Mouse (Mus musculus): ENCODE data around the gene Taf10. TPM values are rescaled to one million over a fixed set of nuclear protein-coding genes. Genes with fewer than 3 reads are reported as not detected.
"Not testable (repeated sequence)": the region's sequence is repeated elsewhere in the genome, so short reads cannot be mapped to it uniquely, and the experiment has no call there.

Gene Taf10
- polyA plus RNA-seq, 1 experiment, result 210 TPM

DNA sequence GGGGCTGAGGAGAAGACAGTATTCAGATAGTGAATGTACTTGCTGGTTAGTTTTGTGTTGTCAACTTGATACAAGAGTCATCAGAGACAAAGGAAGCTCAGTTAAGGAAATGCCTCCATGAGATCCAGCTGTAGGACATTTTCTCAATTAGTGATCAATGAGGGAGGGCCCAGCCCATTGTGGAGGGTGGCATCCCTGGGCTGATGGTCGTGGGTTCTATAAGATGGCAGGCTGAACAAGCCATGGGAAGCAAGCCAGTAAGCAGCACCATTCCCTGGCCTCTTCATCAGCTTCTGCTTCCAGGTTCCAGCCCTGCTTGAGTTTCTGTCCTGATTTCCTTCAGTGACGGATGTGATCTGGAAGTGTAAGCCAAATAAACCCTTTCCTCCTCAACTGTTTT is 3.6 kb upstream of the Taf10 start:
- Histone ChIP-seq H3K4me3 (ENCODE audit: low read depth, low read length) (no peak overlapping the region), H3K9me3 (replicated peaks; ENCODE audit: control insufficient read depth, insufficient read depth, low read length, poor library complexity, severe bottlenecking) (no peaks in the 10 kb centered on the region), H3K27ac (ENCODE audit: insufficient read depth, low read length) (no peak overlapping the region), H3K4me1 (ENCODE audit: control insufficient read depth, insufficient read depth, low read length) (no peaks in the 10 kb centered on the region), H3K9ac (ENCODE audit: low read depth, poor library complexity, severe bottlenecking) (no peak overlapping the region), H3K36me3 (ENCODE audit: control insufficient read depth, insufficient read depth, low read length, poor library complexity, severe bottlenecking) (peaks cover 6% of the 10 kb centered on the region), H3K27me3 (ENCODE audit: control insufficient read depth, insufficient read depth, low read length, poor library complexity, severe bottlenecking) (no peaks in the 10 kb centered on the region)
- no peak for TF ChIP-seq POLR2A (IDR thresholded peaks at IDR 0.05; ENCODE audit: insufficient read depth, low read length)
- TF ChIP-seq EP300 (IDR thresholded peaks at IDR 0.05; ENCODE audit: insufficient read depth, low read depth, low read length), result no peak
- TF ChIP-seq CTCF (IDR thresholded peaks at IDR 0.05; ENCODE audit: low read depth, low read length), result no peak

DNA sequence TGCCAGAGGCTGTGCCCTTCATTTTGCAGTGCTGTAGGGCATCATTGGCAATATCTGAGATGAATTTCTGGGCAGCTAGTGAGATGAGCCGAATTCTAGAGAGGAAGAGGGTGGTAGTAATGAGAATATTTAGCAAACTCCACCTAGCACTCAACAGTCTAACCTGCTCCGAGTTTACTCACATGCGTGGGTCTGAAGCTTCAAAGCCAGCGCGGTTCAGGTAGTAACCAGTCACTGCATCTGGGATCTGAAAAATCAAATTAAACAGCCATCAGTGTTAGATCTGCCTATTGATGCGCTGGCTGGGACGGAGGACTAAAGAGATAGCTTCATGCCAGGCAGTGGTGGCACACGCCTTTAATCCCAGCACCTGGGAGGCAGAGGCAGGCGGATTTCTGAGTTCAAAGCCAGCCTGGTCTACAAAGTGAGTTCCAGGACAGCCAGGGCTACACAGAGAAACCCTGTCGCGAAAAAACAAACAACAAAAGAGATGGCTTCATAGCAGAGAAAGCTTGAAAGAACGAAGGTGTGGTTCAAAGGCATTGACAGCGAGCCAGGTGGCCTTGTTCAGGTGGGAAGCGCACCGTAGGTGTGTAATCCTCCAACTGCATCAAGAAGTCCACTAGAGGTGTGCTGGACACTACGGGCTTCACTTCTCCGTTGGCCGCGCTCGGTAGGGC is 775 bp downstream of the Taf10 start:
- not testable (repeated sequence) for H3K9me3 ChIP-seq (replicated peaks; ENCODE audit: control insufficient read depth, insufficient read depth, low read length, poor library complexity, severe bottlenecking); H3K4me1 ChIP-seq (ENCODE audit: control insufficient read depth, insufficient read depth, low read length); H3K27me3 ChIP-seq (ENCODE audit: control insufficient read depth, insufficient read depth, low read length, poor library complexity, severe bottlenecking); H3K27ac ChIP-seq (ENCODE audit: insufficient read depth, low read length)
- Histone ChIP-seq H3K36me3 (ENCODE audit: control insufficient read depth, insufficient read depth, low read length, poor library complexity, severe bottlenecking) (peaks cover 19% of the 10 kb centered on the region), H3K9ac (ENCODE audit: low read depth, poor library complexity, severe bottlenecking) (peak overlapping the region; percentile 80), H3K4me3 (ENCODE audit: low read depth, low read length) (peak overlapping the region; percentile 95)

GRCm38 (mm10) chr7:105742539-105743215 is 1.5 kb downstream of the Taf10 start:
- peaks cover 19% of the 10 kb centered on the region for H3K36me3 ChIP-seq (ENCODE audit: control insufficient read depth, insufficient read depth, low read length, poor library complexity, severe bottlenecking)
- H3K9me3 ChIP-seq (replicated peaks; ENCODE audit: control insufficient read depth, insufficient read depth, low read length, poor library complexity, severe bottlenecking); H3K9ac ChIP-seq (ENCODE audit: low read depth, poor library complexity, severe bottlenecking); H3K27ac ChIP-seq (ENCODE audit: insufficient read depth, low read length); H3K4me1 ChIP-seq (ENCODE audit: control insufficient read depth, insufficient read depth, low read length); H3K4me3 ChIP-seq (ENCODE audit: low read depth, low read length); H3K27me3 ChIP-seq (ENCODE audit: control insufficient read depth, insufficient read depth, low read length, poor library complexity, severe bottlenecking): not testable (repeated sequence)

GRCm38 (mm10) chr7:105741978-105742377 is 2.2 kb downstream of the Taf10 start:
- H3K9me3 ChIP-seq (replicated peaks; ENCODE audit: control insufficient read depth, insufficient read depth, low read length, poor library complexity, severe bottlenecking), result no peaks in the 10 kb centered on the region
- no peak overlapping the region for H3K9ac ChIP-seq (ENCODE audit: low read depth, poor library complexity, severe bottlenecking)
- TF ChIP-seq CTCF (IDR thresholded peaks at IDR 0.05; ENCODE audit: low read depth, low read length), result no peak
- no peak for TF ChIP-seq EP300 (IDR thresholded peaks at IDR 0.05; ENCODE audit: insufficient read depth, low read depth, low read length)
- TF ChIP-seq POLR2A (IDR thresholded peaks at IDR 0.05; ENCODE audit: insufficient read depth, low read length), result no peak
- peaks cover 19% of the 10 kb centered on the region for H3K36me3 ChIP-seq (ENCODE audit: control insufficient read depth, insufficient read depth, low read length, poor library complexity, severe bottlenecking)
- H3K27ac ChIP-seq (ENCODE audit: insufficient read depth, low read length), result no peak overlapping the region
- H3K27me3 ChIP-seq (ENCODE audit: control insufficient read depth, insufficient read depth, low read length, poor library complexity, severe bottlenecking), result no peaks in the 10 kb centered on the region
- H3K4me3 ChIP-seq (ENCODE audit: low read depth, low read length), result no peak overlapping the region
- H3K4me1 ChIP-seq (ENCODE audit: control insufficient read depth, insufficient read depth, low read length), result no peaks in the 10 kb centered on the region

DNA sequence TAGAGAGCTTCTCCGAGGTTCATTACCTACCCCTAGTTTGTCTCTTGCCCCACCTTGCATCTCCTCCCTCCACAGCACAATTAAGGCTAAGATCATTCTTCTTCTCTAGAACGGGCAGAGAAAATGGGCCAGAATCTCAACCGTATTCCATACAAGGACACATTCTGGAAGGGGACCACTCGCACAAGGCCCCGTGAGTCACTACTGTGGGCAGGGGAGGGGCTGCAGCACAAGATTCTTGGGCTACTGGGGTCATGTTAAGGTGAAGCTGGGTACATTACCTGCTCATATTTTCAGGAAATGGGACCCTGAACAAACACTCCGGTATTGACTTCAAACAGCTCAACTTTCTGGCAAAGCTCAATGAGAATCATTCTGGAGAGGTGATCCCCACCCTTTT is 3.3 kb downstream of the Taf10 start:
- Histone ChIP-seq H3K36me3 (ENCODE audit: control insufficient read depth, insufficient read depth, low read length, poor library complexity, severe bottlenecking) (peaks cover 16% of the 10 kb centered on the region), H3K27me3 (ENCODE audit: control insufficient read depth, insufficient read depth, low read length, poor library complexity, severe bottlenecking) (no peaks in the 10 kb centered on the region), H3K27ac (ENCODE audit: insufficient read depth, low read length) (no peak overlapping the region), H3K4me1 (ENCODE audit: control insufficient read depth, insufficient read depth, low read length) (no peaks in the 10 kb centered on the region), H3K9ac (ENCODE audit: low read depth, poor library complexity, severe bottlenecking) (no peak overlapping the region), H3K4me3 (ENCODE audit: low read depth, low read length) (no peak overlapping the region), H3K9me3 (replicated peaks; ENCODE audit: control insufficient read depth, insufficient read depth, low read length, poor library complexity, severe bottlenecking) (no peaks in the 10 kb centered on the region)
- no peak for TF ChIP-seq EP300 (IDR thresholded peaks at IDR 0.05; ENCODE audit: insufficient read depth, low read depth, low read length)
- TF ChIP-seq POLR2A (IDR thresholded peaks at IDR 0.05; ENCODE audit: insufficient read depth, low read length), result no peak
- no peak for TF ChIP-seq CTCF (IDR thresholded peaks at IDR 0.05; ENCODE audit: low read depth, low read length)

GRCm38 (mm10) chr7:105740089-105740795 is 3.9 kb downstream of the Taf10 start:
- TF ChIP-seq POLR2A (IDR thresholded peaks at IDR 0.05; ENCODE audit: insufficient read depth, low read length), result no peak
- TF ChIP-seq EP300 (IDR thresholded peaks at IDR 0.05; ENCODE audit: insufficient read depth, low read depth, low read length), result no peak
- no peak for TF ChIP-seq CTCF (IDR thresholded peaks at IDR 0.05; ENCODE audit: low read depth, low read length)
- Histone ChIP-seq H3K36me3 (ENCODE audit: control insufficient read depth, insufficient read depth, low read length, poor library complexity, severe bottlenecking) (peaks cover 16% of the 10 kb centered on the region), H3K9me3 (replicated peaks; ENCODE audit: control insufficient read depth, insufficient read depth, low read length, poor library complexity, severe bottlenecking) (no peaks in the 10 kb centered on the region), H3K27ac (ENCODE audit: insufficient read depth, low read length) (no peak overlapping the region), H3K4me3 (ENCODE audit: low read depth, low read length) (no peak overlapping the region), H3K27me3 (ENCODE audit: control insufficient read depth, insufficient read depth, low read length, poor library complexity, severe bottlenecking) (no peaks in the 10 kb centered on the region), H3K4me1 (ENCODE audit: control insufficient read depth, insufficient read depth, low read length) (no peaks in the 10 kb centered on the region), H3K9ac (ENCODE audit: low read depth, poor library complexity, severe bottlenecking) (no peak overlapping the region)

All from ES-Bruce4 (cell line).